Mouse (Mus musculus): ENCODE results near the gene Abce1. TPM values are rescaled to one million over a fixed set of nuclear protein-coding genes. Genes with fewer than 3 reads are reported as not detected.
"Not testable (repeated sequence)": the region's sequence is repeated elsewhere in the genome, so short reads cannot be mapped to it uniquely, and the experiment has no call there.

Abce1 gene
- total RNA-seq (2015; ENCODE audit: low replicate concordance) (46.9 and 53.7 TPM in 2 replicates), total RNA-seq (2017; ENCODE audit: low replicate concordance) (36.1 and 43.4 TPM in 2 replicates)

- ATAC-seq (replicated peaks; ENCODE audit: low FRiP score, poor library complexity, severe bottlenecking) = peak; percentile 94
Measured at GRCm38 (mm10) chr8:79711064-79711961, at the start of gene Abce1, which contains the start of gene Anapc10. Abce1 (minus strand) TSS chr8:79711740. Anapc10 (plus strand) TSS chr8:79711820.

DNA sequence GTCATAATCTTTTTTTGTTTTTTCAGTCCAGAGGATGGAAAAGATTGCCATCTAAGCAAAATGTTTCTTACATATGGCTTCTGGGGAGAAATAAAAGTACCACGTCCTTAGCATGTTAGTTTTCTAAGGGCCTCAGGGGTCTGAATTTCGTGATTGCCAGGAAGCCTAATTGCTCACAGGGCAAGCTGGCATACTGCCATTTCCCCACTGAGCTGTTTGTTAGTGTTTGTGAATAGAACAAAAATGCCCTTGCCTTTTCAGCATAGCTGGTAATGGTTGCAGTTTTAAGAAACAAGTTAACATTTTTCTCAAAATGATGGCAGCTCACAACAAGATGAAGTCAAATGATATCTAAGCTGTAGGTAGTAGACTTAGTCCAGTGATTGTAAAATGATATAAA lies 38.8 kb upstream of the Abce1 start:
- no peak for ATAC-seq (replicated peaks; ENCODE audit: low FRiP score, poor library complexity, severe bottlenecking)

GRCm38 (mm10) chr8:79748591-79748990 lies 37.1 kb upstream of the Abce1 start:
- ATAC-seq (replicated peaks; ENCODE audit: low FRiP score, poor library complexity, severe bottlenecking) = no peak

DNA sequence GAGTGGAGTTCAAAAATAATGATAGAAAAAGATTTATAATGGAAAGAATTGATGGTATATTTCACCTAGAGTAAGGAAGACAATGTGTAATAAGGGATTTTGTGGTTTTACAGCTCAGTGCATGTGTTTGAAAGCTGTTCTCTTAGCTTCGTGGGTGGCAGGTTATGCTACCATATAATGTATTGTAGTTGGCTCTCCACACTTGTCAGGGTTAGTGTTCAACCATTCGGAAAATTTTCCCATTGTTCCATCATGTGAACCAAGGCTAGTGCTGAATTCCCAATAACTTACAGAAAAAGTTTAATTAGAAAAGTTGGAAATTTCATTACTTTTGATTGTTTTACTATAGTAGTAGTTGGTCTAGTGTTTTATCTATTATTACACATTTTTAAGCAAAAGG lies 36.6 kb upstream of the Abce1 start:
- no peak for ATAC-seq (replicated peaks; ENCODE audit: low FRiP score, poor library complexity, severe bottlenecking)

GRCm38 (mm10) chr8:79734304-79734703 lies 22.8 kb upstream of the Abce1 start:
- peak; percentile 84 for ATAC-seq (replicated peaks; ENCODE audit: low FRiP score, poor library complexity, severe bottlenecking)

GRCm38 (mm10) chr8:79727900-79728299 lies 16.4 kb upstream of the Abce1 start:
- no peak for ATAC-seq (replicated peaks; ENCODE audit: low FRiP score, poor library complexity, severe bottlenecking)

- ATAC-seq (replicated peaks; ENCODE audit: low FRiP score, poor library complexity, severe bottlenecking) = no peak
Measured at GRCm38 (mm10) chr8:79724589-79724988, 13.0 kb upstream of the Abce1 start.

- ATAC-seq (replicated peaks; ENCODE audit: low FRiP score, poor library complexity, severe bottlenecking) = no peak
Measured at GRCm38 (mm10) chr8:79723308-79723707, 11.8 kb upstream of the Abce1 start.

DNA sequence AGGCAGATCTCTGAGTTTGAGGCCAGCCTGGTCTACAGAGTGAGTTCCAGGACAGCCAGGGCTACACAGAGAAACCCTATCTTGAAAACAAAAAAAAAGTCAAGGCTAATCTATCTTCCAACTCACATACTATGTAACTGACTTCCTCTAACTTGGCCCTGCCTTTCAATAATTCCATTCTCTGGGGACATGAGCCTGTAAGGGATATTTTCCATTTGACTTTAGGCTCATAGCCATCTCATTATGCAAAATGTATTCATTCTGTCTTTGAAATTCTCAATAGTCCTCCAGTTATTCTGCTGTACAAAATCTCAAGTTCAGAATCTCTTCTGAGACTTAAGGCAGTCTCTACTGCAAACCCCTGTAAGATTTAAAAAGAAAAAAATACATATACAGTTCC lies 10.0 kb upstream of the Abce1 start:
- no peak for ATAC-seq (replicated peaks; ENCODE audit: low FRiP score, poor library complexity, severe bottlenecking)

DNA sequence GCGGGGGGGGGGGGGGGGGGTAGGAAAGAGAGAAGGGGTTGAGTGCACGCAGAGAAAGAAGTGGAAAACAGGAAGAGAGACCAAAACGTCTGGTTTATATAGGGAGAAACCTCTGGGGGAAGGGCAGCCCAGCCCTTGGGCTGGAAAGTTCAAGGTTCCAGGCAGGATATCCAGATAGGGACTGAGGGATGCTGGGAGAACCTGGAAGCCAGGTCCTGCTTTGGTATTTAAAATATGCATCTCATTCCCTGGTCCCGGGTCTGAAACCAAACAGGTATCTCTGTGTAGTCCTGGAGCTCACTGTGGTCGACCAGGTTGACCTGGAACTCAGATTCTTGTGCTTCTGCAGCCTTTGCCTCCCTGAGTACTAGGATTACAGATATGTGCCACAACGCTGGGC lies 1.1 kb upstream of the Abce1 start:
- no peak for ATAC-seq (replicated peaks; ENCODE audit: low FRiP score, poor library complexity, severe bottlenecking)

GRCm38 (mm10) chr8:79706687-79707086 lies 4.9 kb downstream of the Abce1 start:
- no peak for ATAC-seq (replicated peaks; ENCODE audit: low FRiP score, poor library complexity, severe bottlenecking)

DNA sequence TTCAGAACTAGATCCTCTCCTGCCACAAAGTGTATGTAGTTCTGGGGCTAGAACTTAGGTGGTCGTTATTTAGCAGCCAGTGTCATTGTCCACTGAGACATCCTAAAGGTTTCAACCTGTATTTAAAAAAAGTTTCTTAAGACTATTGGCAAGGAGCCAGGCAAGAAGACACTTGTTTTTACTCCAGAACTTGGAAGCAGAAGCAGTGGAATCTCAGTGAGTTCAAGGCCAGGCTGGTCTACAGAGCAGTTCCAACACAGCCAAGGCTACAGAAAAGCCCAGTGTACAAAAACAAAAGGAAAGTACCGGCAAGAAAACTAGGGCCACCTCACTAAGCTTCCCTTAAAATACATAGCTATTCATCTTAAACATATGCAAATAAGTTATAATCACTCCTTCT lies 19.0 kb downstream of the Abce1 start:
- no peak for ATAC-seq (replicated peaks; ENCODE audit: low FRiP score, poor library complexity, severe bottlenecking)

- not testable (repeated sequence) for ATAC-seq (replicated peaks; ENCODE audit: low FRiP score, poor library complexity, severe bottlenecking)
Measured at GRCm38 (mm10) chr8:79685927-79686326, 25.6 kb downstream of the Abce1 start.

DNA sequence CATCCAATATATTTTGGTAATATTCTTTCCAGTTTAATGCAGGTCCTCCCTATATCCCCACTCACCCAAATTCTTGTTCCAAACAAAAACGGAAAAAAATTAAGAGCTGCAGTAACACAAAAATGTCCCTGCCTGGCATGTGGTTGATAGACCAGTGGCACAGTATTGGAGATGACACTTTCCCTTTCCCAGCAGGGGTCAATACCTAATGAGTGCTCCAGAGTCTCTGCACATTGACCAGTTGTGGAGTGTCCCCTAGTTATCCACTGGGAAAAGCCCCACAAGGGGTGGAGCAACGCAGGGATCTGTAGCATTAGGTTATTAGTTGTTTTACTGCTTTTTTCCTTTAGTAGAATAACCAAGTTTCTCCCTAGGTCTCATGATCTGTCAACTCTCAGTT lies 30.6 kb downstream of the Abce1 start:
- no peak for ATAC-seq (replicated peaks; ENCODE audit: low FRiP score, poor library complexity, severe bottlenecking)

DNA sequence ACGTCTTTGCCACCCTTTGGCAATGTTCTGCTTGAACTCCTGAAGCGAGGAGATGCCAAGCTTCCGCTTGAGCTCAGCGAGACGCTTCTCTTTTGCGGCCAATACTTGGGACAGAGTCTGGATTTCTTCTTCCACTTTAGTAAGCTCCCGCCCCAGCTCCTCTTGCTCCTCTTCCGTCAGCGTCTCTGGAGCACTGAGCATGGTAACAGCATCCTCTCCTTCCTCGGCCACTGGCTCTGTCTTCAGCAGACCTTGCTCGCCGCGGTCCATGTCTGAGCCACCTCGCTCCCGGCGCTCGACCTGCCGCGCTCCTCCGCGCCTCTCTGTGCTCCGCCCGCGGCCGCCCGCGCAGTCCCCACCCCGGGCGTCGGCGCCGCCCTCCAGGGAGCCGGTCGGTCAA lies 31.0 kb downstream of the Abce1 start:
- ATAC-seq (replicated peaks; ENCODE audit: low FRiP score, poor library complexity, severe bottlenecking) = peak; percentile 94

DNA sequence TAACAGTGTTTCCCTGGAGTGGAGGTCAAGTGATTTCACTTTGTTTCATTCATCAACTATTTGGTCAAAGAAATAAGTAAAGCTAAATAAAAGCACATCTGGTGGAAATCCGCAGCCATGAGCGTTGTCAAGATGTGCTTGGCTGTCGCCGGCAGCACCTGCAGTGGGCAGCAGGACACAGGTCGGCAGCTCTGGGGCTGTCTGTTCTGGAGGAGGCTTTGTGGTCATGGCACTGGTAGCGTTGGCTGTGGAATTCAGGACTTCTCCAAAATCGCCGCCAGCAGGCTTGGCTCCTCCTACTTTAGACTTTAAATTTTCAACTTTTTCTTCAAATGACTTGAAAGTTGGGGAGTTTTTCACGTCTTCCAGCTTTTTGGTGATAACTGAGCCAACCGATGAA lies 31.5 kb downstream of the Abce1 start:
- ATAC-seq (replicated peaks; ENCODE audit: low FRiP score, poor library complexity, severe bottlenecking) = peak; percentile 58

DNA sequence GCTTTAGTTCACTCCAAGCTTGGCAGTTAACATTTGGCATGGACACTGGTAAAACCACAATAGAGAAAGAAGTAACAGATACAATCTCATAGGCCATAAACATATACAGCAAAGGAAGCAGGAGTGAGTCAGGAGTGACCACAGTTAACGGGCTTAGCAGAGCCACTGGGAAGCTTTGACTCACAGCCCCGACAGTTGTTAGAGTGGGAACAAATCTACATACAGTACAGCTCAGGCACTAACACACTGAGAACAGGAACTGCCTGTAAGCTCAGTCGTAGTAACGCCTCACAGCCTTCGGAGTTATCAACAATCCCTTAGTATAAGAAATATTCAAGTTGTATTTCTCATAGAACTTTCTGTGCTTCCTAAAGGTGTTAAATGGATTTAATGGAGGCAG lies 32.5 kb downstream of the Abce1 start:
- ATAC-seq (replicated peaks; ENCODE audit: low FRiP score, poor library complexity, severe bottlenecking) = no peak

DNA sequence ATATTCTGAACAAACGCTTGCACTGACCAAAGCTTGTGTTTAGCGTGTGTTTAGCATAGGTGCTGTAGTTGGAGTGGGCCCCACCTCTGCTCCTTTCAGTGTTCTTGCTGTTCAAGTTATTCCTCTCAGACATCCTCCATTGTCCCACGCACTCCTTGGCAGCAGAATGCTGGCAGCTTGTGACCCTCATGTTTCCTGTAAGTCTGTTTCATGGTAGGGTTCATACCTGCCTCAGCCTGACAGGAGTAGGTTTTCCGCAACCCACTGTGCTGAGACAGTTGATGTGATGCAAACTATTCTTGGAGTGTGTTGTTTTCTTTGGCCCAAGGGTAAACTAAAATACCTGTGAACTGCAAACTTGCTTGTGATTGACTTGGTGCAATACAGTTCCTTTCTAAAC lies 35.1 kb downstream of the Abce1 start:
- ATAC-seq (replicated peaks; ENCODE audit: low FRiP score, poor library complexity, severe bottlenecking) = no peak

- ATAC-seq (replicated peaks; ENCODE audit: low FRiP score, poor library complexity, severe bottlenecking) = not testable (repeated sequence)
Measured at GRCm38 (mm10) chr8:79658715-79659114, 52.8 kb downstream of the Abce1 start.

DNA sequence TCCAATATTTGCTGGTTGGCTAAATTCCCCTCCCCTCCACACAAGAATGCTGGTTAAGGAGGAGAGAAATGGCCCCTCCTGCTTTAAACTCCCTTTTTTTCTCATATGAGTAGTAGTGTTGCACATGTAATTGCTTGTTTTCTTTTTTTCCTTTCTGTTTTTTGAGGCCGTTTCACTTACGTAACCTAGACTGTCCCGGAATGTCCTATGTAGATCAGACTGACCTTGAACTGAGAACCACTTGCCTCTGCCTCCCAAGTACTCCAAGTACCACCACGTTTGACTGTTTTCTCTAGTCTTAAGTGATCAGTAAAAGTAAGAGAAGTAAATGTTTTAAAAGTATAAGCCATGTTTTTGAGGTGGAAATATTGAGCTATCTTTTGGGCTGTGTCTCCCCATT lies 57.8 kb downstream of the Abce1 start:
- no peak for ATAC-seq (replicated peaks; ENCODE audit: low FRiP score, poor library complexity, severe bottlenecking)

DNA sequence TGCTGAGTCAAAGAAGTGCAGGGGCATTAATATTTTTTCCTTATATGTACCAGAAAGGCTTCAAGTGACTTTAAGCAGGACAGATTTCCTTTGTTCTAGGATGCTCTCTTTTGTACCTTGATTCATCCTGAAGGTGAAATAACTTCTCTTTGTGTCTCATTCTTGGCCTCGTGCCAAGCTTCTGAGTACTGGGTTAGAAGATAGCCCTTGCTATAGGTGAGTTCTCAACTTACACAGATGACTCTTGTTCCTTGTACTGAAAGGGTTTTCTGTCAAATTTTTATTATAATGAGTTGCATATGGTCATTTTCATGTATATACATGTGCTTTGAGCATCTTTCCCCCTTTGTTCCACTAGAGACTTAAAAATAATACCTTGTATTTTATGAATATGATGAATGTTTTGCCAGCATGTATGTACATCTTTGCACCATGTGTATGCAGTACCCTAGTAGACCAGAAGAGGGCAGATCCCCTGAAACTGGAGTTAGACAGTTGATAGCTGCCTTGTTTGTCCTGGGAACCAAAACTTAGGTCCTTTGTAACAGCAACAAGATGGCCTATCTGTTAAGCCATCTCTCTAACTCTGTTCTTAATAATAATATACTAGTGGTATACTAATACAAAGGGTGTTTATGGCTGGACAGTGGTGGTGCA lies 61.3 kb downstream of the Abce1 start:
- peak; percentile 83 for ATAC-seq (replicated peaks; ENCODE audit: low FRiP score, poor library complexity, severe bottlenecking)
